Mouse (Mus musculus) lung, embryonic 16.5 days (tissue): ENCODE measurements at regions not wholly inside any gene's neighbourhood (a gene's known extent, or its start where the extent isn't known, plus 50 kb on each side); places are given as distances from the start of the nearest gene placed in this dataset. TPM values are rescaled to one million over a fixed set of nuclear protein-coding genes. Genes with fewer than 3 reads are reported as not detected.
"Not testable (repeated sequence)": the region's sequence is repeated elsewhere in the genome, so short reads cannot be mapped to it uniquely, and the experiment has no call there.

Experiments
- ATAC-seq: fragments of 200-750 bp; cut with Nextera tagmentation; 2 replicates; pipeline ENCODE4 v1.8.0; 2017; ENCODE audit warnings: low read depth, mild to moderate bottlenecking, moderate library complexity
- H3K27ac ChIP-seq: fragments of 300-500 bp; sonication (generic); 2 replicates; pipeline ENCODE4 v1.5.1; 2014; ENCODE audit warnings: mild to moderate bottlenecking, control low read depth, low read length
- H3K27me3 ChIP-seq: fragments of 300-500 bp; sonication (generic); 2 replicates; pipeline ENCODE4 v1.6.1; 2014; ENCODE audit warnings: low read depth, low read length, mixed read lengths; ENCODE audit not compliant: control insufficient read depth, insufficient read depth
- H3K36me3 ChIP-seq: fragments of 300-500 bp; sonication (generic); 2 replicates; pipeline ENCODE4 v1.6.1; 2014; ENCODE audit warnings: low read length; ENCODE audit not compliant: control insufficient read depth, insufficient read depth
- H3K4me1 ChIP-seq: fragments of 300-500 bp; sonication (generic); replicated peaks from 2 replicates; pipeline ENCODE4 v1.6.1; 2014; ENCODE audit warnings: low read length, mixed read lengths; ENCODE audit not compliant: control insufficient read depth, insufficient read depth
- H3K4me2 ChIP-seq: fragments of 300-500 bp; sonication (generic); 2 replicates; pipeline ENCODE4 v1.6.1; 2014; ENCODE audit warnings: low read depth, low read length, control low read depth
- H3K4me3 ChIP-seq: fragments of 300-500 bp; sonication (generic); 2 replicates; pipeline ENCODE4 v1.5.1; 2014; ENCODE audit warnings: mild to moderate bottlenecking, low read length, control low read depth
- H3K9ac ChIP-seq: fragments of 300-500 bp; sonication (generic); 2 replicates; pipeline ENCODE4 v1.6.1; 2014; ENCODE audit warnings: low read length, control low read depth
- H3K9me3 ChIP-seq: fragments of 300-500 bp; sonication (generic); 2 replicates; pipeline ENCODE4 v1.6.1; 2016; ENCODE audit warnings: low read length; ENCODE audit not compliant: control insufficient read depth
- WGBS: fragments of 180-500 bp; shearing (Covaris S2); extraction: QIAGEN DNeasy Blood & Tissue Kit; methylation state at CpG from one replicate; pipeline ENCODE4 v1.1.7; 2014; 5-methylcytosine and 5-hydroxymethylcytosine counted together
- microRNA-seq: library from miRNA; unstranded; fragments of <30 nt; microRNA quantifications from one replicate; pipeline ENCODE4, GENCODE M21; 2016

- WGBS, result 27% methylated on average over 1 of the region's 1 CpGs
- Histone ChIP-seq H3K4me2 (no peak overlapping the region), H3K27me3 (no peaks in the 10 kb centered on the region)
These were observed 157.3 kb upstream of the Klhl1 start for GRCm38 (mm10) chr14:96676213-96676612.

GRCm38 (mm10) chr14:96668635-96669034, 149.7 kb upstream of the Klhl1 start:
- no peak for ATAC-seq
- Histone ChIP-seq H3K4me1 (no peaks in the 10 kb centered on the region), H3K9me3 (no peaks in the 10 kb centered on the region), H3K4me2 (no peak overlapping the region), H3K9ac (no peak overlapping the region), H3K4me3 (no peak overlapping the region), H3K36me3 (no peaks in the 10 kb centered on the region), H3K27me3 (no peaks in the 10 kb centered on the region), H3K27ac (no peak overlapping the region)
- 62% methylated on average over 2 of the region's 2 CpGs for WGBS

More at GRCm38 (mm10) chr14:96676213-96676612, 157.3 kb upstream of the Klhl1 start:
- no peak for ATAC-seq
- Histone ChIP-seq H3K27ac (no peak overlapping the region), H3K9ac (no peak overlapping the region), H3K4me1 (no peaks in the 10 kb centered on the region), H3K4me3 (no peak overlapping the region), H3K9me3 (no peaks in the 10 kb centered on the region), H3K36me3 (no peaks in the 10 kb centered on the region)

DNA sequence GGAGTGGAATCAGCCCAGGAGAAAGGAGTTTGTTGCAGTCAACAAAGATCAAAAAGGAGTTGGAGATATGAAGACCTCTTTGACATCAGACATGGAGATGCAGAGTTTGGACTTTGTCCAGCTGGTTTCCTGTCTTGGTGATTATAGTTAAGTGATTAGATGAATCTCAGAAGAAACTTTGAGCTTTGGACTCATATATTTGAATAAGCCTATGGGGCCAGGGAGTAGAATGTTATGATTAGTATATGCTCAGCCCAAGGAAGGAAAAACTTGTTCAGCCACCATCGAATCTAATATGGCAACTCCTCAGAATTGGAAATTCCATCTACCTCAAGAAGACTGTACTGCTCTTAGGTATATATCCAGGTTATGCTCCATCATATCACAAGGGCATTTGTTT, 137.6 kb upstream of the Klhl1 start:
- H3K36me3 ChIP-seq, result no peaks in the 10 kb centered on the region
- no peaks in the 10 kb centered on the region for H3K4me1 ChIP-seq
- no peaks in the 10 kb centered on the region for H3K27me3 ChIP-seq
- WGBS, result 81% methylated on average over 1 of the region's 1 CpGs
- H3K27ac ChIP-seq, result no peak overlapping the region
- ATAC-seq, result no peak
- H3K9me3 ChIP-seq, result no peaks in the 10 kb centered on the region
- H3K4me2 ChIP-seq, result no peak overlapping the region
- H3K4me3 ChIP-seq, result no peak overlapping the region
- H3K9ac ChIP-seq, result no peak overlapping the region

DNA sequence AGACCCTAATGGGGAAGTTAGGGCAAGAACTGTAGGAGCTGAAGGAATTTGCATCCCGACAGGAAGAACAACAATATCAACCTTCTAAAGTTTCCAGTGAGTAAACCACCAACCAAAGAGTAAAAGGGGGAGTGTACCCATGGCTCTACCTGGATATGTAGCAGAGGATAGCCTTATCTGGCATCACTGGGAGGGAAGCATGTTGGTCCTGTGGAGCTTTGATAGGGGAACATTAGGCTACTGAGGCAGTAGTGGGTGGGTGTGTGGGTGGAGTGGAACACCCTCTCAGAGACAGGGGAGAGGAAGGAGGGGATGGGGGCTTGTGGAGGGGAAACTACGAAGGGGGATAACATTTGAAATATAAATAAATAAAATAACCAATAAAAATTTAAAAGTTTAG, 111.4 kb upstream of the Klhl1 start:
- H3K4me3 ChIP-seq, result no peak overlapping the region
- no peaks in the 10 kb centered on the region for H3K27me3 ChIP-seq
- no peak overlapping the region for H3K9ac ChIP-seq
- H3K9me3 ChIP-seq, result no peaks in the 10 kb centered on the region
- WGBS, result 72% methylated on average over 2 of the region's 2 CpGs
- H3K4me2 ChIP-seq, result no peak overlapping the region
- ATAC-seq, result no peak
- H3K4me1 ChIP-seq, result no peaks in the 10 kb centered on the region
- no peaks in the 10 kb centered on the region for H3K36me3 ChIP-seq
- no peak overlapping the region for H3K27ac ChIP-seq

GRCm38 (mm10) chr14:96606736-96607135, 87.8 kb upstream of the Klhl1 start:
- Histone ChIP-seq H3K9me3 (no peaks in the 10 kb centered on the region), H3K36me3 (no peaks in the 10 kb centered on the region), H3K4me2 (no peak overlapping the region), H3K27me3 (no peaks in the 10 kb centered on the region), H3K27ac (no peak overlapping the region), H3K4me1 (no peaks in the 10 kb centered on the region), H3K9ac (no peak overlapping the region), H3K4me3 (no peak overlapping the region)
- ATAC-seq, result no peak
- WGBS, result 79% methylated on average over 4 of the region's 4 CpGs

- H3K4me3 ChIP-seq, ATAC-seq, H3K4me1 ChIP-seq, H3K9me3 ChIP-seq, H3K27ac ChIP-seq, H3K9ac ChIP-seq, H3K36me3 ChIP-seq, H3K4me2 ChIP-seq, H3K27me3 ChIP-seq: not testable (repeated sequence)
- 65% methylated on average over 1 of the region's 1 CpGs for WGBS
These were observed 82.2 kb upstream of the Klhl1 start for GRCm38 (mm10) chr14:96601092-96601491.

GRCm38 (mm10) chr14:96592051-96592450, 73.1 kb upstream of the Klhl1 start:
- ATAC-seq, result no peak

More at GRCm38 (mm10) chr14:96592051-96592450, 73.1 kb upstream of the Klhl1 start:
- Histone ChIP-seq H3K9me3 (no peaks in the 10 kb centered on the region), H3K27me3 (no peaks in the 10 kb centered on the region), H3K36me3 (no peaks in the 10 kb centered on the region), H3K9ac (no peak overlapping the region), H3K27ac (no peak overlapping the region), H3K4me1 (no peaks in the 10 kb centered on the region), H3K4me3 (no peak overlapping the region), H3K4me2 (no peak overlapping the region)

Small RNAs in the stretch of these regions (microRNA-seq; reads per million reads assigned to microRNA genes)
- not detected for gene Gm27441
